Mouse (Mus musculus) ovary, postnatal 10 days (tissue): ENCODE data around the gene Dkkl1.

Experiments used
- DNase-seq: peaks from one replicate; pipeline ENCODE4 v3.0.0; 2022; ENCODE audit warnings: low spot score

The Dkkl1 gene

GRCm38 (mm10) chr7:45167761-45168445 is 44.0 kb downstream of the Dkkl1 start:
- DNase-seq = no peak

- DNase-seq = no peak
These were observed 45.0 kb downstream of the Dkkl1 start for GRCm38 (mm10) chr7:45166950-45167401.

- DNase-seq = no peak
These were observed 46.2 kb downstream of the Dkkl1 start for GRCm38 (mm10) chr7:45165701-45166100.

- DNase-seq = no peak
These were observed 47.1 kb downstream of the Dkkl1 start for GRCm38 (mm10) chr7:45164833-45165232.

- DNase-seq = no peak
These were observed 48.0 kb downstream of the Dkkl1 start, which contains the start of gene Slc17a7 for GRCm38 (mm10) chr7:45163735-45164490. Gene Slc17a7, plus strand, starts transcription at chr7:45163949.

- DNase-seq = no peak
These were observed 48.8 kb downstream of the Dkkl1 start for GRCm38 (mm10) chr7:45162996-45163615.

- no peak for DNase-seq
These were observed 49.4 kb downstream of the Dkkl1 start for GRCm38 (mm10) chr7:45162551-45162950.

- DNase-seq = peak; percentile 87
These were observed 50.1 kb downstream of the Dkkl1 start for GRCm38 (mm10) chr7:45161612-45162473.

GRCm38 (mm10) chr7:45160866-45161265 is 51.1 kb downstream of the Dkkl1 start:
- DNase-seq = no peak

- DNase-seq = no peak
These were observed 51.6 kb downstream of the Dkkl1 start for GRCm38 (mm10) chr7:45160316-45160800.

GRCm38 (mm10) chr7:45158991-45159390 is 53.0 kb downstream of the Dkkl1 start:
- DNase-seq = no peak
